Mouse (Mus musculus) forebrain, embryonic 12.5 days (tissue): ENCODE measurements around the gene Fbn1. TPM values are rescaled to one million over a fixed set of nuclear protein-coding genes. Genes with fewer than 3 reads are reported as not detected.

Source experiments
- ATAC-seq: fragments of 200-750 bp; cut with Nextera tagmentation; 2 replicates; pipeline ENCODE4 v1.8.0; 2017; ENCODE audit warnings: moderate TSS enrichment; ENCODE audit not compliant: low FRiP score
- H3K27ac ChIP-seq: fragments of 300-500 bp; sonication (generic); 2 replicates; pipeline ENCODE4 v1.5.1; 2016; ENCODE audit warnings: mild to moderate bottlenecking
- H3K27me3 ChIP-seq: fragments of 300-500 bp; sonication (generic); 2 replicates; pipeline ENCODE4 v1.6.1; 2016; ENCODE audit warnings: mild to moderate bottlenecking
- H3K36me3 ChIP-seq: fragments of 300-500 bp; sonication (generic); replicated peaks from 2 replicates; pipeline ENCODE4 v1.6.1; 2016; ENCODE audit warnings: mild to moderate bottlenecking
- H3K4me1 ChIP-seq: fragments of 300-500 bp; sonication (generic); 2 replicates; pipeline ENCODE4 v1.6.1; 2016
- H3K4me2 ChIP-seq: fragments of 300-500 bp; sonication (generic); 2 replicates; pipeline ENCODE4 v1.6.1; 2016; ENCODE audit warnings: mild to moderate bottlenecking, moderate library complexity
- H3K4me3 ChIP-seq: fragments of 300-500 bp; sonication (generic); replicated peaks from 2 replicates; pipeline ENCODE4 v1.5.1; 2016; ENCODE audit warnings: mild to moderate bottlenecking
- H3K9ac ChIP-seq: fragments of 300-500 bp; sonication (generic); 2 replicates; pipeline ENCODE4 v1.6.1; 2016; ENCODE audit warnings: mild to moderate bottlenecking
- H3K9me3 ChIP-seq: fragments of 300-500 bp; sonication (generic); 2 replicates; pipeline ENCODE4 v1.6.1; 2016
- WGBS: fragments of 180-500 bp; shearing (Covaris S2); methylation state at CpG from one replicate; pipeline ENCODE4 v1.1.7; 2016; 5-methylcytosine and 5-hydroxymethylcytosine counted together
- polyA plus RNA-seq: library from polyadenylated mRNA; unstranded; fragments of >200 nt; fragmentation: Nextera tagmentation; extraction: Ambion mirVana; gene quantifications from 2 replicates; pipeline ENCODE4 v1.2.1, GENCODE M21; 2016

The Fbn1 gene
- polyA plus RNA-seq, 1 experiment from 2014 or later = 8.6 TPM

- H3K9me3 ChIP-seq = no peaks in the 10 kb centered on the region
- no peaks in the 10 kb centered on the region for H3K36me3 ChIP-seq
- no peak for ATAC-seq
- no peak overlapping the region for H3K9ac ChIP-seq
- no peak overlapping the region for H3K4me2 ChIP-seq
- no peaks in the 10 kb centered on the region for H3K27me3 ChIP-seq
- H3K4me3 ChIP-seq = no peak overlapping the region
- H3K27ac ChIP-seq = no peak overlapping the region
- no peaks in the 10 kb centered on the region for H3K4me1 ChIP-seq
- 76% methylated on average over 12 of the region's 12 CpGs for WGBS
Observed at GRCm38 (mm10) chr2:125515291-125516057, 7.7 kb upstream of the Fbn1 start.

DNA sequence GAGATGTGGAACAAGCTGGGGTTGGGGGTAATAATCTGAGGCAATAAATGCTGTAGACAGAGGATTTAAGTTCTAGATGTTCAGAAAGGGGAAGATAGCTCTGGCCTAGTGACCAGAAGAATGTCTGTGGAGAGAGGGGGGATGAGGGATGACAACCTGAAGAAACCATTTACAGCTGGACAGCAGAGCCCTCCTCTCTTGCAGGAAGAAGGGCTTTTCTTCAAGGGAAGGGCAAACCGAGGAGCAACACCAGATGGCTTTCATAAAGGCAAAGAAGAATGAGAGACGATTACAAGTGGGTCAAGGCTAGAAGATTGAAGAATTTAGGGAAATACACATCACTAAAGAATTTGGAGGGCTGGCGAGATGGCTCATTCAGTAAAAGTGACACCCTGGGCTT is 6.6 kb upstream of the Fbn1 start:
- Histone ChIP-seq H3K36me3 (no peaks in the 10 kb centered on the region), H3K9ac (no peak overlapping the region), H3K4me2 (no peak overlapping the region), H3K27me3 (no peaks in the 10 kb centered on the region), H3K4me1 (no peaks in the 10 kb centered on the region), H3K27ac (no peak overlapping the region), H3K4me3 (no peak overlapping the region), H3K9me3 (no peaks in the 10 kb centered on the region)
- 65% methylated on average over 3 of the region's 3 CpGs for WGBS
- no peak for ATAC-seq

DNA sequence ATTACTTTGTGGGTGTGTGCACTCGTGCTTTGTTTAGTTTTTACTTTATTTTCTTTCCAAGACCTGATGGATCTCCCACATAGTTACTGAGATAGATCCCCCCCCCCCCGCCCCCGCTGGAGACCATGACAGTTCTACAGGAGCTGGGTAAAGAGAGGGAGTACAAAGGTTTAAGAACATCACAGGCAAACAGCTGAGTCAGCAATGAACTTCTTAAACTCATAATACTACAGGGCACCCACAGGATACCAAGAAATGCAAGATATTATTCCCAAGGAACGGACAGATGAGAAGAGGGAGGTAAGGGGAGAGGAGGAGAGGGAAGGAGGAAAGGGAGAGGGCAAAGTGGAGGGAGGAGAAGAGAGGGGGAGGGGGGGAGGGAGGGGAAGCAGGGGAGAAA is 4.8 kb upstream of the Fbn1 start:
- H3K9me3 ChIP-seq = no peaks in the 10 kb centered on the region
- H3K4me2 ChIP-seq = no peak overlapping the region
- H3K27me3 ChIP-seq = peaks cover 4% of the 10 kb centered on the region; the same call in 1 of the 2 replicates
- H3K4me3 ChIP-seq = no peak overlapping the region
- H3K36me3 ChIP-seq = no peaks in the 10 kb centered on the region
- no peak overlapping the region for H3K9ac ChIP-seq
- WGBS = 84% methylated on average over 4 of the region's 4 CpGs
- H3K4me1 ChIP-seq = no peaks in the 10 kb centered on the region
- no peak for ATAC-seq
- H3K27ac ChIP-seq = no peak overlapping the region

DNA sequence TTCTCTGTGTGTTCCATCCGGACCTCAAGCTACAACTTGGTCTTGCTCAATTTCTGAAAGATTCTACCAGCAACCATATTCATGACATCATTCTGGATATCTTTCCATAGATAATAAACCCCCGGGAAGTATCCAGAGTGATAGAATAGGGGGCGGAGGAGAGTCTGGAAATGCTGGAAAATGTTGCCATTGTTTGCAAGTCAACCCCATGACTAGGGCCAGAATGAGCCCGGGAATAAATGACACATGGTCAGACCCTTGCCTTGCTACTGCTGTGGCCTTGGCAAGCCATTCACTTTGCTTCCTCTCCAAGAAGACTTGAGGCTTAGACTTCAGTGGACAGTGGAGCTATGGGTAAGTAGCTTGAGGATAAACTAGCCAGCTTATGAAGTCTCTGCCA is 4.1 kb upstream of the Fbn1 start:
- Histone ChIP-seq H3K4me1 (peaks cover 2% of the 10 kb centered on the region), H3K27me3 (peaks cover 8% of the 10 kb centered on the region; the same call in 1 of the 2 replicates), H3K36me3 (no peaks in the 10 kb centered on the region), H3K4me3 (no peak overlapping the region), H3K9ac (no peak overlapping the region), H3K9me3 (no peaks in the 10 kb centered on the region), H3K27ac (no peak overlapping the region), H3K4me2 (no peak overlapping the region)
- ATAC-seq = no peak
- 75% methylated on average over 4 of the region's 4 CpGs for WGBS

DNA sequence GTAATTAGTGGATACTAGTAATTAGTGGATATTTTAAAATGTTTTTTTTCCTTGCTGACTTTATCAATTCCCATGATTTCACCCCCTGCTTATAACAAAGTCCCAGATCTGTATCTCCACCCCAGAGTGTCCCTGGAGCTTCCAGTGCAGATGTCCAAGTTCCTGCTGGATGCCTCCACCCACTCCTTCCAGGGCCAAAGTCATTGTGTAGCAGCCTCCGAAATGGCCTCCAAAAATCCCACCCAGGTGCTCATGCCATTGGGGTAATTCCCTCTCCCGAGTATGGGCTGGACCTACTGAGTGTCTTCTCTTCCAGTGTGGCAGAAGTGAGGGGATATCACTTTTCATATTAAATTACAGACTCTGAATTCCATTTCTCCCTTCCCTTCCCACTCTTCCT is 3.0 kb upstream of the Fbn1 start:
- Histone ChIP-seq H3K4me2 (no peak overlapping the region), H3K27me3 (peaks cover 13% of the 10 kb centered on the region; the same call in 1 of the 2 replicates), H3K4me1 (peaks cover 6% of the 10 kb centered on the region), H3K9me3 (no peaks in the 10 kb centered on the region), H3K27ac (no peak overlapping the region), H3K4me3 (no peak overlapping the region), H3K9ac (no peak overlapping the region), H3K36me3 (no peaks in the 10 kb centered on the region)
- no peak for ATAC-seq
- 75% methylated on average over 2 of the region's 2 CpGs for WGBS

GRCm38 (mm10) chr2:125508381-125508780 is 588 bp upstream of the Fbn1 start:
- WGBS = 92% methylated on average over 5 of the region's 5 CpGs
- H3K4me1 ChIP-seq = peaks cover 16% of the 10 kb centered on the region
- H3K4me3 ChIP-seq = no peak overlapping the region
- ATAC-seq = no peak
- no peak overlapping the region for H3K4me2 ChIP-seq
- no peak overlapping the region for H3K9ac ChIP-seq
- H3K27ac ChIP-seq = no peak overlapping the region
- no peaks in the 10 kb centered on the region for H3K36me3 ChIP-seq
- no peaks in the 10 kb centered on the region for H3K9me3 ChIP-seq
- peaks cover 13% of the 10 kb centered on the region; the same call in 1 of the 2 replicates for H3K27me3 ChIP-seq

DNA sequence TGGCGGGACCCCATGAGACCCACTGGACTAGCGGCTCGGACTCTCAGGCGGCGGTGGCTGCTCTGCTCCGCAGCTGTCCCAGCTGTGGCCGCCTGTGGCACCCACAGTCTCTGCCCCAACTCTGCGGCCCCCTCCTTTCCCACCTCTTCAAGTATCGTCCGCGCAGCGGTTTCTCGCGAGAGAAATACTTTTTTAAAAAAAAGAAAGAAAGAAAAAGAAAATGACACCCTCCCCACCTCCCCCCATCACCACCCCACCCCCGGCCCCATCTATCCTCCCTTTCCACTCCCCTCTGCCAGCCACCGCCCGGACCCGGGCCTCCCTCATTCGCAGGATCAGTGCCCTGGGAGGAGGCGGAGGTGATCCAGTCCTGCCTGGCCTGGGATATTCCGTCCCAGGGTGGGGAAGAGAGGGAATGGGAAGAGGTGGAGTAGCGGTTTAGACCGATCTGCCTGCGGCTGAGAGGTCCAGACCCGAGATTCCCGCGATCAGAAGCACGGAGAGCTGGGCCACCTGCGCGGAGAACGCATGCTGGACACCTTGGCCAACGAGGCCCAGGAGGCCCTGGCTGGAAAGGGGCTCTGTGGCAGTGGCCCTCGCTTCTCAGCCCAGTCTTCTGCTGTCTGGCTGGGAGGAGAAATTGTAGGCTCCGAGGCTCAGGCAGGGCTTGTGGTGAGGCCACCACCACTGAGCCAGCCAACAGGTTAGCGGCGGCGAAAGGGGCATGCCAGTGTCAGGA is 1.3 kb downstream of the Fbn1 start:
- Histone ChIP-seq H3K9me3 (no peaks in the 10 kb centered on the region), H3K4me2 (peak overlapping the region; percentile 97), H3K36me3 (0 out of 2 replicates have a peak, but pooled peaks cover 2% of the 10 kb centered on the region), H3K27me3 (peaks cover 13% of the 10 kb centered on the region; the same call in 1 of the 2 replicates), H3K4me3 (peak overlapping the region; percentile 68), H3K9ac (peak overlapping the region; percentile 76), H3K4me1 (peaks cover 16% of the 10 kb centered on the region), H3K27ac (peak overlapping the region; percentile 80)
- peak; percentile 88 for ATAC-seq
- under 1% methylated on average over 37 of the region's 37 CpGs for WGBS

- Histone ChIP-seq H3K4me3 (peak overlapping the region; percentile 68), H3K36me3 (0 out of 2 replicates have a peak, but pooled peaks cover 3% of the 10 kb centered on the region), H3K9ac (peak overlapping the region; percentile 76), H3K27me3 (peaks cover 13% of the 10 kb centered on the region; the same call in 1 of the 2 replicates), H3K27ac (peak overlapping the region; percentile 80), H3K4me1 (peaks cover 16% of the 10 kb centered on the region), H3K4me2 (peak overlapping the region; percentile 97), H3K9me3 (no peaks in the 10 kb centered on the region)
- ATAC-seq = peak; percentile 78
- WGBS = under 1% methylated on average over 48 of the region's 48 CpGs
Observed at GRCm38 (mm10) chr2:125505746-125506315, 2.0 kb downstream of the Fbn1 start.

DNA sequence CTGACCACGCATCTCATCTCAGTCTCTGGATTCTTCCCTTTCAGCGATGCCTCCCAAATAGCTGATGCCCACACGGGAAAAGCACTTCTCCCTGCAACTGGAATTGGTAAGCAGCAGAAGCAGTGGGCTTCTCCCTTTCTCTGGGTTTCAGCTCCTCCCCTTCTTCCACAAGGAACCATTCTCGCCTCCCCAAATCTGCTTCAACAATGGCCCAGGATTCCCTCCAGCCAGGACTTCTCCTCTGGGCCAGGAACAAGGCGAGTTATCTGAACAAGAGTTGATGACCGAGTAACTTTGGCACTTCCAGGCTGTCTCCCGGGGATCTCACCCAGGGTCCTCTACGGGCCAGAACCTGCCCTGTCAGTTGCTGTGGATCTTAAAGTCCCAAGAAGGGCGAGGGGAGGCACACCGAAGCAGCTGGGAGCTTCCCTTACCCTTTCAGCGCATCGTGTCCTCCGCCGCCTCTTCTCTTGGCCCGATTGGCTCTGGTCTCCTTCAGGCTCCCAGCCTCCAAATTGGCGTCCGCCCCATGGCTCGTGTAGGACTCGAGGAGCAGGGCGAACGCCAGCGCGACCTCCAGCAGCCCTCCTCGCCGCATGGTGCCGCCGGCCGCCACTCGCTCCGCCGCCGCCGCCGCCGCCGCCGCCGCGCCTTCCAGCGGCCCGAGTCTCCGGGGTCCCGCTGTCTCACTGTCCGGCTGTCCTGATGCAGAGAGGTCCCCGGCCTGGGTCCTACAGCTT is 2.6 kb downstream of the Fbn1 start, which contains the start of gene Gm9913:
Gm9913 (plus strand) TSS at position 84 of the 740 bp plus-strand sequence.
- Histone ChIP-seq H3K9ac (peak within 1 kb of the TSS; percentile 76), H3K27ac (peak within 1 kb of the TSS; percentile 80), H3K4me3 (peak within 1 kb of the TSS; percentile 68), H3K27me3 (peaks cover 13% of the 10 kb centered on the region; the same call in 1 of the 2 replicates), H3K4me1 (peaks cover 16% of the 10 kb centered on the region), H3K9me3 (no peaks in the 10 kb centered on the region), H3K4me2 (peak within 1 kb of the TSS; percentile 97), H3K36me3 (0 out of 2 replicates have a peak, but pooled peaks cover 3% of the 10 kb centered on the region)
- ATAC-seq = peak; percentile 72
- 3% methylated on average over 43 of the region's 45 CpGs for WGBS

- H3K27me3 ChIP-seq = 0 out of 2 replicates have a peak, but pooled peaks cover 2% of the 10 kb centered on the region
- no peak overlapping the region for H3K27ac ChIP-seq
- no peaks in the 10 kb centered on the region for H3K9me3 ChIP-seq
- no peak for ATAC-seq
- no peak overlapping the region for H3K4me2 ChIP-seq
- H3K9ac ChIP-seq = no peak overlapping the region
- no peak overlapping the region for H3K4me3 ChIP-seq
- H3K4me1 ChIP-seq = peaks cover 10% of the 10 kb centered on the region
- 0 out of 2 replicates have a peak, but pooled peaks cover 3% of the 10 kb centered on the region for H3K36me3 ChIP-seq
Observed at GRCm38 (mm10) chr2:125501526-125501925, 6.3 kb downstream of the Fbn1 start.

DNA sequence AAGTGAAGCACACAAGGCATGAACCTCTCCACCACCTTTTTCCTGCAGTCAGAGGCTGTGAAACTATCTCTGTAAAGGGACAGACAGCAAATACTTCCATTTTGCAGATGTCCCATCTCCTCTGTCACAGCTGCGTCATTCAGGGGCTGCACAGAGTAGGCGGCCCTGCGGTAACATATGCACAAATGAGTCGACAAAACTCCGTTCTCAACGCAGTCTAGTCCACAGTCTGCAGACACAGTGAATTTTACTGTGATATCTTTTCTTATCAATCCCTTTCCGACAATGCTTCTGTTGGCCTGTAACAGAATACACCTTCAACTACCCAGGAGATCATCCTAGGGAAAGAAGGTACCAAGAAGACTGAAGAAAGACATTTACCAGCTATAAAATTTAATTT is 9.6 kb downstream of the Fbn1 start:
- ATAC-seq = no peak
- 0 out of 2 replicates have a peak, but pooled peaks cover 3% of the 10 kb centered on the region for H3K36me3 ChIP-seq
- no peaks in the 10 kb centered on the region for H3K27me3 ChIP-seq

More for the DNA sequence above, 9.6 kb downstream of the Fbn1 start:
- Histone ChIP-seq H3K9me3 (no peaks in the 10 kb centered on the region), H3K9ac (no peak overlapping the region), H3K4me2 (no peak overlapping the region), H3K4me1 (no peaks in the 10 kb centered on the region), H3K4me3 (no peak overlapping the region), H3K27ac (no peak overlapping the region)
- WGBS = 93% methylated on average over 7 of the region's 7 CpGs
